Mouse (Mus musculus) common myeloid progenitor, adult 5-6 weeks (primary cell): ENCODE data around the gene Spop. TPM values are rescaled to one million over a fixed set of nuclear protein-coding genes. Genes with fewer than 3 reads are reported as not detected.

Experiments used
- ATAC-seq: replicated peaks from 2 replicates; pipeline ENCODE4 v1.8.0; 2016; ENCODE audit warnings: low read depth, mild to moderate bottlenecking, moderate TSS enrichment, inconsistent platforms; ENCODE audit not compliant: poor library complexity, severe bottlenecking
- total RNA-seq: library from RNA; stranded (forward); fragments of 200-1000, 187-1606 nt; gene quantifications from 2 replicates; pipeline ENCODE4 v1.2.3, GENCODE M21; 2017

Spop gene
- total RNA-seq: 47.8 and 64.9 TPM in 2 replicates

DNA sequence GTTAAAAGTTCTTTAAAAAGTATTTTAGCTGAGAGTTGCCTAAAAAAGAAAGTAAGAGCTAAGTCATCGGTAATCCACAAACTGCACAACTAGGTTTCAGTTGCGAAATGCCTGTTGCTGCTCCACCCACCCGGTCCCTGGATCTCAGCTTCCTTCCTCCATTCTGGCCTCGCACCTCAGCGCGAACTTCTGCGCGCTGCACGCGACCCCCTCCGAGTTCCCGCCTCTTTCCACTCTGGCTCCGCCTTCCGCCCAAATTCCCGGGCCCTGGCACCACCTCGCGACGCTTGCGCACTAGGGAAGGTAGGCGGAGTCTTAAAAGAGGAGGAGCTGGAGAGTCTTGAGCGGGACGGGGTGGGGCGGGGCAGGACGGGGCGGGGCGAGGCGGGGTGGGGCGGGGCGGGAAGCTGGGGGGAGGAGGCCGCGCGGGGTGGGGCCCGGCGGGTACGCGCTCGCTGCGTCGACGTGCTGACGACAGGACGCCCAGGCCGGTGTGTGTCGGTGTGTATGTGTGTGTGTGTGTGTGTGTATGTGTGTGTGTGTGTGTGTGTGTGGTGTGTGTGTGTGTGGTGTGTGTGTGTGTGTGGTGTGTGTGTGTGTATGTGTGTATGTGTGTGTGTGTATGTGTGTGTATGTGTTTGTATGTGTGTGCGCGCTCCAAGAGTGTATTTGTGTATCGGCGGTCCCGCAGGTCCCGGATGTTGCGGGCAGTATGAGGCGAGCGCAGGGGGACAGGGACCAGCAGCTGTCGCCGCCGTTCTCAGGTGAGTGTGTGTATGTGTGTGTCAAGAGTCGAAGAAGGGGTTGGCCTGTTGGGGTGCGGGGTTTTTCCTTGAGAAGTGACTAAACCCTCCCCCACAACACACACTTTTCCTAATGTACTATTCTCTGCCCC is at the start of gene Spop:
TSS of gene Spop (plus strand) at position 440 of the 895 bp plus-strand sequence.
- peak; percentile 79 for ATAC-seq

DNA sequence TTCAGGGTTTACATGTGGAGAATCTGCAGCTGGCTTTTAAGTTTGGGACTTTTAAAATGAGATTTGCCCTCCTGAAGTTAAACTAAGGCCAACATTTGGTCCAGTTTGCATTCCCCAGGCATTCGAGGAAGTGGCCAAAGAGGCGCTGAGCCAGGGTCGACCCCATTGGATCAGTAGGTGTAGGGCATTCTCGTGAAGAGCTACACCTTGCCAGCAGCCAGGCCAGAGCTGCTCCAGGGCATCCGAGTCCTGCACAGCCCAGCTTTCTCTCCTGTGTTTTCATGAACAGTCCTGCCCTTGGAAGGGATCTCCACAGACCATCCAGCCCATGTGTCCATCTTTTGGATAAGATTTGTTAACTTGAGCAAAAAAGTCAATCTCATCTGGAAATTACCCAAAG is 49.5 kb upstream of the Spop start:
- ATAC-seq: no peak

DNA sequence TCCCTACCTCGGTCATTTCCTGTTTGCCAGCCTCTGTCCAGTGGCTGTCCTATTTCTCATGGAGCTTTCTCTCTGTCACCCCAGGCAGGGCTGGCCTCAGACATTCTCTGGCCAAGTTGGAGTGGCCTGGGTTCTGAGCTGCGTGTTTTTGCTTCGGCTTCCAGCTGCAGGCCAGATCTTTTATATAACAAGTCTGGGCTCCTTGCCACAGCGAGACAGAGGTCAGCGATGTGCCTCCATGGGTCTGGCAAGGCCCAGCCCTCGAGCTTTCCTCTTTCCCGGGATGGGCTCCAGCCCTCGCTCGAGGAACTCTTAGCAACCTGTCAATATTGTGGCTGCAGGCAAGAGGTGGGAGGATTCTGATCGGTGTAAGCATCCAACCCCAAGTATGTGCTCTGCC is 48.3 kb upstream of the Spop start:
- ATAC-seq: no peak

DNA sequence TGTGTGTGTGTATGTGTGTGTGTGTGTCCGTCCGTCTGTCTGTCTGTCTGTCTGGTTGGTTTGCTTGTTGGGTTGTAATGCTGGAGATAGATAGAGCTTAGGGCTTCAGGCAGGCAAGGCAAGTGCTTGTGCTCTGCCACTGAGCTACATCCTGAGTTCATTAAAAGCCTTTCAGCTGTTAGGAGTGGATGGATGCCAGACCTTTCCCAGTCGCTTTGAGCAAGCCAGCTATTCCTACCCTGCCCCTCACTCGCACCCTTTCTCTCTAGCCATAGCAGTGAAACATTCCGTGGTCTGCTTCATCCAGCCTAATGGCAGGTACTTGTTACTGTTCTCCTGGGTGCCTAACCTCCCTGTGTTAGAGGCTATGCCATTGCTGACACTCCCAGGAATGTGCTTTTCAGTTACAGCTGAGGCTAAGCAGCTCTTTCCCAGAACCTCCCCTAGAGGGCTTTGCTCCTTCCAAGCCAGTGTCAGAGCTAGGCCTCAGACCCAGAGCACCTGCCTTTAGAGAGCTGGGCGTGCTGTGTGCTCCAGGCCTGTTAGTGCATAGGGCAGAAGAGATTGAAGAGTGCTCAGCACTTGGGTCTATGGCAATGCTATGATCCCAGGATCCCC is 47.5 kb upstream of the Spop start:
- no peak for ATAC-seq

DNA sequence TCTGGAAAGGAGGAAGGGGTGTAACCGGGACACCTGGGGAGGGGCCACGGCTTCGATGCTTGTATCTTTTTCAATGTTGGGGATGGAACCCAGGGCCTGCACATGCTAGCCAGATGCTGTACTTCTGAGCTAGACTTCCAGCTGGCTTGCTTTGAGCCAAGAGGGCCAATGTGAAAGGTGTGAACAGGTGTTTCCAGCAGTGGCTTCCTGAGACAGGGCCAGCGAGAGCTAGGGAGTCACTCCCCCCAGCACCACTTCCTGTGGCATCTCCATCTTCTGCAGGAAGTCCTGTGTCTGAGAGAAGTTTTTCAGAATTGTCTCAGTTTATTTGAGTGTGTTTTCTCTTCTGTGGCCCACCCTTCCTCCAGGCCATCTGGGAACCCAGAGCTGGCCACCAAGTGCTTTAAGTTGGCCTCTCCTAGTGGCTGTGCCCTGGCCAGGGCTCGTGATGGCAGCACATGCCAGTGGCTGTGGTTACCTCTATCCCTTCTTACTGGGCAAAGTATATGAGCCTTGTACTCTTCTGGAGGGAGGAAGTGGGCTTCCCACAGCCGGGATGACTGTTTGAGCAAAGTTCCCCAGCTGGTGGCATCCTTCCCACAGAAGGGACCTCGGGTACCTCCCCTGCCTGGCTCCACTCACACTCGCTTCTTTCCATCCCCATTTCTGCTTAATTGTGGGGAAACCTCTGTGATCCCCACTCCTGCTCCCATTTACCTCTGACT is 46.7 kb upstream of the Spop start:
- ATAC-seq: peak; percentile 42; the same call in 1 of the 2 replicates

DNA sequence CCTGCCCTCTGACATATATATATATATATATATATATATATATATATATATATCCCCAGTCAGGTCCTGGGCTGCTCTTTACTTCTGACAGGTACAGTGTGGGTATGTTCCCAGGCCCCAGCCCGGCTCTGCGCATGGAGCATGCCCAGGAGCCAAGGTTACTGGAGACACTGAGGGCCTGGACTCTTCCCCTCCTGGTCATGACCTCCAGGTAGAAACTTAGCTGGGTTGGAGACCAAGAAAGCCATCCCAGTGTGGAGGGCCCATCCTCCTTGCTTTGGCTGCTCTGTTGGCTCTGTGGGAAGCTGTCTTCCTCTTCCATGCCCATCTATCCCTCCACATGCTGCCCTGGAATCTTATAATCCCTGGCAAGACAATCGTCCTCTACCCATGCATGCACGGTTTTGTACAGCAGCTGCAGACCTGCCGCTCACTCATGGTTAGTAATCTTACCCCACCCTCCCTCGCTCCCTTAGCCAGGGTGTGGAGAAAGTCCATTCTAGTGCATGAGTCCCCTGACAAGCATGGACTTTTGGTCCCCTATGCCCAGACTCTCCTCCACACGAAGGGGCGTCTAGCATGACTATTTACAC is 45.6 kb upstream of the Spop start:
- ATAC-seq: no peak

DNA sequence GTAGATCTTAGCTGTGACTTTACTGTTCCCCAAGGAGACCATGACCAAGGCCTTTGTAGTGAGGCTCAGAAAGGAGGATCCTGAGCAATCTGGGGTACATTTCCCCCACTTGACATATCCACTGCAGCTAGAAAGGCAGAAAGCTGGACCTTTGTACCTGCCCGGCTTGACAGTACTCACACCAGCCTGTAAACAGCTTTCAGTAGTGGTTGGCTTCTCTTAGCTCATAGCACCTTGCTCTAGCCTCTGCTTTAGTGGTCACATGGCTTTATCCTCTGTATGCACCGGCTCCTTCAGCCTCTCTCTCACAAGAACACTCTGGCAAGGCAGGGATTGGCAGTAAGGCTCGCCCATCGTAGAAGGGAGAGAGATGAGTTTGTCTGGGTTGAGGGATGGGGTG is 45.0 kb upstream of the Spop start:
- ATAC-seq: no peak

DNA sequence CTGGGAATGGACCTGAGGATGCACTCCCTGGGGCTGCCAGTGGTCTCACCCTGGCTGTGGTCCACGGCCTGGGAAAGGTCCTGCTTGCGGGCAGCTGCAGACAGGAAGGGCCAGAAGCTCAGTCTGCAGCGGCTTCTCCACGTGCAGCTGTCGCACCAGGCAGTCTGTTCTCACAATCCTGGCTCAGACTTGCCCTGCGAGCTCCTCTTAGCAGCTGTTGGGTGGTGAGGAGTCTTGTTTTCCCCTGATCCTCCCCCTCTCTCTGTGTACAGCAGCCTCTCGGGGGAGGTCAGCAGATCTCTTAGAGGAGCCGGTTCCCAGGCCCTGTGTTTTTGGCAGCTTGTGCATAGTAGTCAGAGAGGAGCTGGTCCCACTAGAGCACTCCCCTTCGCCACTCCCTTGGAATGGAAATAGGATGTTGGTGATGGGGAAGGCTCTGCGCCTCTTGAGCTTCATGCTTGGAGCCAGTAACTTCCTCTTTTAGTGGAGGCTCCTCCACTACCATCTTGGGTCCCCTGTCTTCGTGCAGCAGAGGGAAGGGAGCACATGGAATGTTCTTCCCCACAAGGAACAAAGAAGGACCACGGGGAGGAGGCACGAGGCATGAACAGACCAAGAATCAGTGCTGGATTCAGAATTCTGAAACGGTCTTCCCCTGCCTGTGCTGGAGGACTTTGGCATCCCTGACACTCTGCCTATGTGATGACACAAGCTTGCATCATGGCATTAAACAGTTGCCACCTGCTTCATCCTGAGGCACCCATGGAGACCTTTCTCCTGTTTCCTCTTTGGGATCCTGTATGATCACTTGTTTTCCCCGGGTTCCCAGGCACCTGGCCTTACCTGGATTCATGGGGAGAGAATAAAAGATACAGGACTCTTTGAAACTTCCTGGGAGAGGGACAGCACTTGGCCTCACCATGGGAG is 43.7 kb upstream of the Spop start:
- 0 out of 2 replicates have a peak, but pooled peaks have one; percentile 17 for ATAC-seq

DNA sequence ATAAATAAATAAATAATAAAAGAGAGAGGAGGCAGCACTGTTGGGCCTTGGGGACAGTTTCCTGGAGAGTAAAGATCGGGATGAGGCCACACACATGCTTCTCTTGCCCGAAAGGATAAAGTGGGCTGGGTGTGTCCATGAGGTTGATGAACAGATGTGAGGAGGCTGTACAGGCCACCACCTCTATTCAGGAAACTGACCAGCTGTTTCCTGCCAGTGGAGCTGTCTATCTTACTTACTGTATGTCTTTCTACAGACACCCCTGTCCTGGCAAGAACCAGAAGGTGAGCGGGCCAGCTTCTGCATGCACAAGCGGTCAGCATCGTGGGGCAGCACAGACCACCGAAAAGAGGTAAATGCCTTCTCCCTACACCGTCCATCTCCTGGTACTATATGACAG is 42.7 kb upstream of the Spop start:
- ATAC-seq: no peak

DNA sequence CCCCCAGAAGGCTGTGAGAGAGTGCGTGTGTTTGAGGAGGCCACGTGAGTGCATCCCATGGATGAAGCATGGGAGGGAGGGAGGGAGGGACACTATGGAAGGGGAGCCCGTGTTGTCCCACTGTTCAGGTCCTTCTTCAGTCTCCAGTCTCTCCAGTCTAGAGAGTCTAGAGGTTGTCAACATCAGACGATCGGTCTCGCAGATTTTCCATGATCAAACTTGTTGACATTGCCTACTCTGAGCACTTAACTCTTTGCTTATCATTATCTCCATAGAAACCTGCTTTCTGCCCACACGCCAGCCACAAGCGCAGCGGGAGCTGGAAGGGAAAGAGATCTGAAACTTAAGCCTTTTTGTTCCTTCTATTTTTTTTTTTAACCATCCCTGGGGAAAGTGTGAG is 35.0 kb upstream of the Spop start:
- ATAC-seq: no peak

DNA sequence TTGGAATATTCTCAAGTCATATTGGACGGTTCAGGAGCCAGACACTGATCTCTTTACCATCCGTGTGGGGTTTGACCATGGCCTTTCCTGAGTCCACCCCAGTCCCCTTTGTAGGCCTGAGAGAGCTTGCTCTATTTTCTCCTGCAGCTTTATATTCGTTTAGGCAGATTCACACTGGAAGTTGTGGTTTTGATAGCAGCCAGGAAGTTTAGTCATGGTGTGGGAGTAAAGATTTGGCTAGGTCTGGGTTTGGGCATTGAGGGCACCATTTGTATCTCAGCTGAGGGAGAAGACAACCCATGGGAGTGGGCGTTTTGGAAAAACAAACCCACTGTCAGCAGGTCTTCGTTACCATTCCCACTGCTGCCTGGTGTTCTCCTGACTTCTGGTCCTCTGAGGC is 34.3 kb upstream of the Spop start:
- ATAC-seq: no peak

DNA sequence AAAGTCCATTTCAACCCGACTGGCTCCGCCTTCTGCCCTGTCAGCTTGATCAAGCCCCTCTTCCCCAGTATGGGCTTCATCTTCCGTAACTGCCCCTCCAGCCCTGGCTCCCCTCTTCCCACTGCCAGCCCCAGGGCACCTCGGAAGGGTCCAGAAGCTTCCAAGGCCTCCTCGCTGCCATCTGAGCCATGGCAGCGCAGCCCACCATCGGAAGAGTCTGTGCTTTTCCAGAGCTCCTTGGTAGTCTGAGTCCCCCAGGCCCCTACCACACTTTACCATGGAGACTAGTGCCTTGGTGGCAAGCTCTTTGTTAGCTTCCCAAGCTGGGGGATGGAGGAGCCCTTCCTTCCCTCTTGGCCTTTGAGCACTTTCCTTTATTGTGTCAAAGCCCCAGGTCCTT is 33.2 kb upstream of the Spop start:
- ATAC-seq: no peak

DNA sequence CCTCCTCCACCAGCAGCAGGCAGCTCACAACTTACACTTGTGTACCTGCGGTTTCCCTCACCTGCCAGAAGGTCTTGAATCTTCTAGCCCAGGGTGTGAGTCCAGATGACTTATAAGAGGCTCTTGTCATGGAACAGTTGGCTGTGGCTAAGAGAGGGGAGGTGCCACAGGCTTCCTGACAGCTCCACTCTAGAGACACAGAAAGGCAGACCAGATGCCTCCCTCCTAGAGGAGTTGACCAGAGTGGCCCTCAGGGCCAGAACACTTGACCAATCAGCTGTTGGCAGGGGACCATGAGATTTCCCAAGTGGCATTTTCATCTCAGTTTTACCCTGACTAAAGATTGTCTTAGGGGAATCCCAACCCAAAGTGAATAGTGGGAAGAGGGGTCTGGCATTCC is 32.7 kb upstream of the Spop start:
- ATAC-seq: no peak

DNA sequence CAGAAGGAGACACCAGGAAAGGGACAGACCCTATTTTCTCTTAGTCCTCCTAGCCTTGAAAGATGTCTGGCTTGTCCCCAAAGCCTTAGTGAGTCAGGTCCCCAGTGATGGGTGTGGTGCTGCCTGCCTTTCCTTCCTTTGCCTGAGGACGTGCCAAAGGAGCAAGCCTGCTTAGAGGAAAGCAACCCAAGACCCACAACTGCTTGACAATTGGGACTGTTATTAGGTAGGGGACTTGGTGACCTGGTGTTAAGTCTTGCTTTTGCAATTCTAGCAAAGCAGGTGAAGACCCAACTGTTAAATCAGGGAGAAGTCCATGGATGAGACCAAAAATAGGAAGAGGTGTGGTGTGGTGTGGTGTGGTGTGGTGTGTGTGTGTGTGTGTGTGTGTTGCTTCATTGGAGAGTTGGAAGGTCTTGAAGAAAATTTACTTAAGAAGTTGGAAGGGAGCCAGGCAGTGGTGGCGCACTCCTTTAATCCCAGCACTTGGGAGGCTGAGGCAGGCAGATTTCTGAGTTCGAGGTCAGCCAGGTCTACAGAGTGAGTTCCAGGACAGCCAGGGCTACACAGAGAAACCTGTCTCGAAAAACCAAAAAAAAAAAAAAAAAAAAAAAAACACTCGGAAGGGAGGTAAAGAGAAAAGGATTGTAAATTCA is 30.4 kb upstream of the Spop start:
- ATAC-seq: no peak

DNA sequence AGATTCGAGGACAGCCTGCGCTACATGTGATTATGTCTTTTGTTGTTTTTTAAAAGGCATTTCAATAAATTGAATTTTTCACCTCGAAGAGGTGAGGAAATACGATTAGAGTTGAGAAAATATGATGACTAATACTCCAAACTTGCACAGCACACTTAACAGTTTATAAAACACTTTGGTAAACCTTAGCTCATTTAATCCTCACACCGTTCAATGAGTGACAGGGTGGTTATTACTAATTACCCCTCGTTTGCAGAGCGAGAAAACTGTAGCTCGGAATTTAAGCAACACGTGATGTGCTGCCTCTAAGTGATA is 29.9 kb upstream of the Spop start:
- ATAC-seq: no peak

DNA sequence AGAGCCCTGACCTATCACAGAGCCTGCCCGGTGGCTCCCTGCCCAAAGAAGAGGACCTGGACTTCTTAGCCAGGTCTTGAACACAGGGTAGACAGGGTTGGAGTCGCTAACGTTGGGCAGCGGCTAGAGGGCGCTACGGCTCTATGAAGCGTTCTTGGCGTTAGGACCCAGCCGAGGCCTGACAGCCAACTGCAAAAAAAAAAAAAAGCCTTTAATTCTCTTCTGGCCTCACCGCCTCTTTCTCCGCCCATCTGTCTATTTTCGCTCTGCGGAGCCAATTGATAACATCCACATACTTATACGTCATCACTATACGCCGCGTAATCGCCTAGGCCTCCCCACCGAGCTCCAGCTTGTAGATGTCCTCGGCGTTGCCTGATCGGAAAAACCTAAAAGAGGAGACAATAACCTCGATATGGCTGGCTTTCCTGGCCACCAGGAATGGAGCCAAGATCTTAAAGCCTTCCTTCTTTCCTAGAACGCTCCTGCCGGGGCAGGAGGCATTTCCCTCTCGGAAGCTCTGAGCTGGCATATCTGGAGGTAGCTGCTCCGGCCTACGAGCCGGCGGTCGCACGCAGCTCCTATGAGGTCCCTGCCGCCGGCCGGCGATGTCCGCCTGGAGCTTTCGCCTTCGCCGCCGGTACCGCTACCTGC is 29.4 kb upstream of the Spop start, which contains the start of gene Slc35b1:
TSS of gene Slc35b1 (plus strand) at position 374 of the 654 bp plus-strand sequence.
- peak; percentile 93 for ATAC-seq

DNA sequence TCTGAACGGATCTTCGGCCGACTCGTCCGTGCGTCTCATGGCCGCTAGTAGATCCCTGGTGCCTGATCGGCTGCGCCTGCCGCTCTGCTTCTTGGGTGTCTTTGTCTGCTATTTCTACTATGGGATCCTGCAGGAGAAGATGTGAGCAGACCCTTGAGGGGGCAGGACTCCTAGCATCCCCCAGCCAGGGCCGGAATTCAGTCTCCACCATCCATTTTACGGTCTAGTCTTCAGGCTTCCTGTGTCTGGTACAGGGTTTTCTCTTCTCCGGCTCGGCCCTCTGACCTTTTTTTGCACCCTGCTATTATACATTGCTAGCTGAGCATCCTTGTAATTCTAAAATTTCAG is 28.9 kb upstream of the Spop start:
- peak; percentile 13; the same call in 1 of the 2 replicates for ATAC-seq

DNA sequence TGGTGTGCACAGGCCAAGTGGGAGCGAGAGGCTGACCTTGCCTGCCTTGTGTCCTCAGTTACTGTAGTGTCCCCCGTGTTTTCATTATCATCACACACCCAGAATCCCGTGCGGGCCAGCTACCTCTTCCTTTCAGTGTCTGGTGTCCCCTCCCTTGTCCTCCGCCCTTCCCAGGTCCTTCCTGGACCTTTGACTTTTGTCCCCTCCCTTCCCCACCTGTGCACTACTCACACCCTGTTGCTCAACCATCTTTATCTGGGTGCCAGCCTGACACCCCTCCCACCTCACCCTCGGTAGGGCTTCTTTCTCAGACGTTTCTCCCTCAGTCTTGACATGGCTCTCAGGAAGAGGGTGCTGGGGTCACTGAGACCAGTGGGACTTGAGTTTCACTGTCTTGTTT is 26.5 kb upstream of the Spop start:
- ATAC-seq: no peak

DNA sequence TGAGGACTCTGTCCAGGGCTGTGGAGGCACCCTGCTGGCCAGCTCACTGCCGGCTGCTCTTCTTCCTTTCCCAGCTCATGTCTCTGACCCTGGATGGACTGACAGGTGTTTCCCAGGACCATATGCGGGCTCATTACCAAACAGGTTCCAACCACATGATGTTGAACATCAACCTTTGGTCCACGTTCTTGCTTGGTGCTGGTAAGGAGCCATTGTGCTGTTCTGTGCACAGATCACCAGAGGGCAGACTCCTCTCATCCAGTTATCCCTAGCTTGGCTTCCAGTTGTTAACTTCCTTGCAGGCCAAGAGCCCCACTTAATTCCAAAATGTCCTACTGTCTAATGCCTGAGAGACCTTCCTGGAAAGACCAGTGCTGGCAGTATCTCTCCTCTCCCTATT is 24.9 kb upstream of the Spop start:
- no peak for ATAC-seq
